Mouse (Mus musculus) brown adipose tissue, adult 24 weeks (tissue): ENCODE results near the gene Fbxo27. TPM values are rescaled to one million over a fixed set of nuclear protein-coding genes. Genes with fewer than 3 reads are reported as not detected.

Source experiments
- polyA plus RNA-seq: library from polyadenylated mRNA; stranded (reverse); fragments of >200 nt; gene quantifications from 2 replicates; pipeline ENCODE4 v1.2.4, GENCODE M21; 2012; ENCODE audit not compliant: missing spikeins, insufficient read depth, insufficient read length

Fbxo27 gene
- polyA plus RNA-seq, 1 experiment = 1.2 TPM

Other genes with a start within 250 kb of the Fbxo27 start
- 0.38 TPM in 1 of 2 replicates, not detected in the other for gene Lrfn1, start 240.9 kb upstream of the Fbxo27 start, polyA plus RNA-seq
- gene Ifnl2, start 182.4 kb upstream of the Fbxo27 start, polyA plus RNA-seq = not detected in 2 replicates
- not detected in 2 replicates for gene Ifnl3, start 170.0 kb upstream of the Fbxo27 start, polyA plus RNA-seq
- gene Sycn, start 152.0 kb upstream of the Fbxo27 start, polyA plus RNA-seq = not detected in 2 replicates
- gene Nccrp1, start 145.6 kb upstream of the Fbxo27 start, polyA plus RNA-seq = not detected in 2 replicates
- 18.8 and 24.4 TPM in 2 replicates for gene Samd4b, start 94.7 kb upstream of the Fbxo27 start, polyA plus RNA-seq
- 4.1 and 5.8 TPM in 2 replicates for gene Pak4, start 94.7 kb upstream of the Fbxo27 start, polyA plus RNA-seq
- not detected in 2 replicates for gene Acp7, start 61.5 kb upstream of the Fbxo27 start, polyA plus RNA-seq
- gene Fbxo17, start 24.0 kb downstream of the Fbxo27 start, polyA plus RNA-seq = 0.71 and 2.5 TPM in 2 replicates
- gene Mrps12, start 49.0 kb downstream of the Fbxo27 start, polyA plus RNA-seq = 64.4 and 106 TPM in 2 replicates
- 13.0 and 14.5 TPM in 2 replicates for gene Sars2, start 49.1 kb downstream of the Fbxo27 start, polyA plus RNA-seq
- not detected in 2 replicates for gene Ccer2, start 63.3 kb downstream of the Fbxo27 start, polyA plus RNA-seq
- gene Sirt2, start 73.9 kb downstream of the Fbxo27 start, polyA plus RNA-seq = 94.8 and 96.2 TPM in 2 replicates
- gene Nfkbib, start 74.7 kb downstream of the Fbxo27 start, polyA plus RNA-seq = 15.5 and 16.9 TPM in 2 replicates
- gene Rinl, start 96.1 kb downstream of the Fbxo27 start, polyA plus RNA-seq = 2.5 and 4.6 TPM in 2 replicates
- gene Hnrnpl, start 115.7 kb downstream of the Fbxo27 start, polyA plus RNA-seq = 122 and 131 TPM in 2 replicates
- gene Ech1, start 132.4 kb downstream of the Fbxo27 start, polyA plus RNA-seq = 3,379 and 3,601 TPM in 2 replicates
- gene Lgals4, start 141.0 kb downstream of the Fbxo27 start, polyA plus RNA-seq = 12.0 and 14.6 TPM in 2 replicates
- 2.3 TPM in 1 of 2 replicates, not detected in the other for gene Lgals7, start 171.0 kb downstream of the Fbxo27 start, polyA plus RNA-seq
- gene Capn12, start 188.6 kb downstream of the Fbxo27 start, polyA plus RNA-seq = 0.63 and 0.71 TPM in 2 replicates